Mouse (Mus musculus) T-helper 1 cell (primary cell): ENCODE results near the gene Srgap1.

Source experiments
- in situ Hi-C: fragments of 300-600 bp; cut with MboI, MseI; formaldehyde crosslinking; loops from one replicate; pipeline ENCODE4 v1.15.1; 2025; ENCODE audit warnings: high pct_unique_total_duplicates

Gene Srgap1

GRCm38 (mm10) chr10:121885512-121886218 lies 161.4 kb downstream of the Srgap1 start:
- in situ Hi-C loops: no loop called here

- in situ Hi-C loops: no loop called here
Measured at GRCm38 (mm10) chr10:121882461-121882860, 164.7 kb downstream of the Srgap1 start.

GRCm38 (mm10) chr10:121878855-121879254 lies 168.3 kb downstream of the Srgap1 start:
- in situ Hi-C loops: no loop called here

- in situ Hi-C loops: no loop called here
Measured at GRCm38 (mm10) chr10:121877906-121878305, 169.2 kb downstream of the Srgap1 start.

- in situ Hi-C loops: no loop called here
Measured at GRCm38 (mm10) chr10:121873063-121873489, 174.0 kb downstream of the Srgap1 start.

GRCm38 (mm10) chr10:121869941-121870340 lies 177.2 kb downstream of the Srgap1 start:
- in situ Hi-C loops: no loop called here

- in situ Hi-C loops: no loop called here
Measured at GRCm38 (mm10) chr10:121868255-121868654, 178.9 kb downstream of the Srgap1 start.

GRCm38 (mm10) chr10:121865503-121866239 lies 181.4 kb downstream of the Srgap1 start:
- in situ Hi-C loops: no loop called here

GRCm38 (mm10) chr10:121860924-121861323 lies 186.2 kb downstream of the Srgap1 start:
- in situ Hi-C loops: no loop called here

GRCm38 (mm10) chr10:121859803-121860571 lies 187.1 kb downstream of the Srgap1 start:
- in situ Hi-C loops: loop anchor here (10.0 kb wide), 1 partner anchor 175 kb away; no protein-coding TSS in a partner anchor

GRCm38 (mm10) chr10:121858911-121859310 lies 188.2 kb downstream of the Srgap1 start:
- in situ Hi-C loops: loop anchor here (10.0 kb wide), 1 partner anchor 174 kb away; no protein-coding TSS in a partner anchor

- in situ Hi-C loops: loop anchor here (10.0 kb wide), 1 partner anchor 173 kb away; no protein-coding TSS in a partner anchor
Measured at GRCm38 (mm10) chr10:121858086-121858485, 189.0 kb downstream of the Srgap1 start.

- in situ Hi-C loops: loop anchor here (10.0 kb wide), 1 partner anchor 171 kb away; no protein-coding TSS in a partner anchor
Measured at GRCm38 (mm10) chr10:121855863-121856446, 191.2 kb downstream of the Srgap1 start.

GRCm38 (mm10) chr10:121853385-121853808 lies 193.7 kb downstream of the Srgap1 start:
- in situ Hi-C loops: loop anchor here (10.0 kb wide), 1 partner anchor 169 kb away; no protein-coding TSS in a partner anchor

GRCm38 (mm10) chr10:121849496-121849895 lies 197.6 kb downstream of the Srgap1 start:
- in situ Hi-C loops: no loop called here

GRCm38 (mm10) chr10:121845677-121846076 lies 201.4 kb downstream of the Srgap1 start:
- in situ Hi-C loops: no loop called here

GRCm38 (mm10) chr10:121837166-121837898 lies 209.8 kb downstream of the Srgap1 start:
- in situ Hi-C loops: loop anchor here (10.0 kb wide), 2 partner anchors 217 to 1743 kb away; no protein-coding TSS in a partner anchor

- in situ Hi-C loops: loop anchor here (10.0 kb wide), 2 partner anchors 218 to 1742 kb away; no protein-coding TSS in a partner anchor
Measured at GRCm38 (mm10) chr10:121836507-121837165, 210.5 kb downstream of the Srgap1 start.

GRCm38 (mm10) chr10:121833443-121833842 lies 213.7 kb downstream of the Srgap1 start:
- in situ Hi-C loops: loop anchor here (10.0 kb wide), 2 partner anchors 221 to 1739 kb away; no protein-coding TSS in a partner anchor
